Mouse (Mus musculus) forebrain, embryonic 11.5 days (tissue): ENCODE data around the gene Adamts12. TPM values are rescaled to one million over a fixed set of nuclear protein-coding genes. Genes with fewer than 3 reads are reported as not detected.
A peak's percentile ranks its signal among the peaks of the same experiment; 100 is the strongest.

Experiments used
- ATAC-seq: fragments of 200-750 bp; cut with Nextera tagmentation; replicated peaks from 2 replicates; pipeline ENCODE4 v1.8.0; 2017; ENCODE audit warnings: moderate TSS enrichment; ENCODE audit not compliant: low FRiP score
- DNase-seq: peaks from one replicate; pipeline ENCODE4 v3.0.0-alpha.2; 2017; ENCODE audit warnings: low spot score
- H3K27ac ChIP-seq: fragments of 300-500 bp; sonication (generic); 2 replicates; pipeline ENCODE4 v1.5.1; 2014; ENCODE audit warnings: low read depth, low read length
- H3K27me3 ChIP-seq: fragments of 300-500 bp; sonication (generic); 2 replicates; pipeline ENCODE4 v1.6.1; 2014; ENCODE audit warnings: mild to moderate bottlenecking, low read length, mixed read lengths; ENCODE audit not compliant: control insufficient read depth, insufficient read depth
- H3K36me3 ChIP-seq: fragments of 300-500 bp; sonication (generic); 2 replicates; pipeline ENCODE4 v1.6.1; 2014; ENCODE audit warnings: mild to moderate bottlenecking, low read length, moderate library complexity, mixed read lengths; ENCODE audit not compliant: control insufficient read depth, insufficient read depth
- H3K4me1 ChIP-seq: fragments of 300-500 bp; sonication (generic); replicated peaks from 2 replicates; pipeline ENCODE4 v1.6.1; 2014; ENCODE audit warnings: low read length, mixed read lengths; ENCODE audit not compliant: control insufficient read depth, insufficient read depth
- H3K4me2 ChIP-seq: fragments of 300-500 bp; sonication (generic); 2 replicates; pipeline ENCODE4 v1.6.1; 2014; ENCODE audit warnings: low read depth, mild to moderate bottlenecking, low read length, moderate library complexity, mixed read lengths; ENCODE audit not compliant: severe bottlenecking
- H3K4me3 ChIP-seq: fragments of 300-500 bp; sonication (generic); 2 replicates; pipeline ENCODE4 v1.5.1; 2014; ENCODE audit warnings: low read depth, low read length
- H3K9ac ChIP-seq: fragments of 300-500 bp; sonication (generic); 2 replicates; pipeline ENCODE4 v1.6.1; 2014; ENCODE audit warnings: low read length
- H3K9me3 ChIP-seq: fragments of 300-500 bp; sonication (generic); 2 replicates; pipeline ENCODE4 v1.6.1; 2016; ENCODE audit warnings: low read length, mixed read lengths; ENCODE audit not compliant: control insufficient read depth
- WGBS: fragments of 180-500 bp; shearing (Covaris S2); extraction: QIAGEN DNeasy Blood & Tissue Kit; methylation state at CpG from one replicate; pipeline ENCODE4 v1.1.7; 2014; 5-methylcytosine and 5-hydroxymethylcytosine counted together
- polyA plus RNA-seq: library from polyadenylated mRNA; unstranded; fragments of >200 nt; fragmentation: Nextera tagmentation; extraction: Ambion mirVana; gene quantifications from 2 replicates; pipeline ENCODE4 v1.2.1, GENCODE M21; 2014

The Adamts12 gene
- polyA plus RNA-seq, 1 experiment from 2014 or later: 2.1 TPM

GRCm38 (mm10) chr15:11116853-11117252, 52.3 kb downstream of the Adamts12 start:
- ATAC-seq (no peak), DNase-seq (no peak)
- no peaks in the 10 kb centered on the region for H3K27me3 ChIP-seq
- no peaks in the 10 kb centered on the region; the same call in 1 of the 2 replicates for H3K4me1 ChIP-seq
- no peak overlapping the region for H3K4me2 ChIP-seq
- no peak overlapping the region for H3K27ac ChIP-seq
- no peak overlapping the region for H3K9ac ChIP-seq
- H3K9me3 ChIP-seq: no peaks in the 10 kb centered on the region
- WGBS: 89% methylated on average over 3 of the region's 3 CpGs
- no peak overlapping the region for H3K4me3 ChIP-seq
- no peaks in the 10 kb centered on the region for H3K36me3 ChIP-seq

- ATAC-seq (no peak), DNase-seq (no peak)
- H3K36me3 ChIP-seq: no peaks in the 10 kb centered on the region
- H3K4me2 ChIP-seq: no peak overlapping the region
- H3K4me3 ChIP-seq: no peak overlapping the region
- H3K27ac ChIP-seq: no peak overlapping the region
- H3K9me3 ChIP-seq: no peaks in the 10 kb centered on the region
- no peak overlapping the region for H3K9ac ChIP-seq
- no peaks in the 10 kb centered on the region; the same call in 1 of the 2 replicates for H3K4me1 ChIP-seq
- no peaks in the 10 kb centered on the region for H3K27me3 ChIP-seq
Observed at GRCm38 (mm10) chr15:11118371-11118770, 53.8 kb downstream of the Adamts12 start.

GRCm38 (mm10) chr15:11121721-11122120, 57.1 kb downstream of the Adamts12 start:
- Histone ChIP-seq H3K9ac (no peak overlapping the region), H3K4me1 (no peaks in the 10 kb centered on the region), H3K4me2 (no peak overlapping the region), H3K4me3 (no peak overlapping the region), H3K27me3 (no peaks in the 10 kb centered on the region), H3K9me3 (no peaks in the 10 kb centered on the region), H3K27ac (no peak overlapping the region), H3K36me3 (no peaks in the 10 kb centered on the region)
- 28% methylated on average over 1 of the region's 1 CpGs for WGBS
- DNase-seq (no peak), ATAC-seq (0 out of 2 replicates have a peak, but pooled peaks have one; percentile 49)

GRCm38 (mm10) chr15:11125361-11125760, 60.8 kb downstream of the Adamts12 start:
- Histone ChIP-seq H3K4me1 (no peaks in the 10 kb centered on the region), H3K9ac (no peak overlapping the region), H3K9me3 (no peaks in the 10 kb centered on the region), H3K4me2 (no peak overlapping the region), H3K4me3 (no peak overlapping the region), H3K27ac (no peak overlapping the region), H3K36me3 (no peaks in the 10 kb centered on the region), H3K27me3 (no peaks in the 10 kb centered on the region)
- ATAC-seq (no peak), DNase-seq (no peak)

DNA sequence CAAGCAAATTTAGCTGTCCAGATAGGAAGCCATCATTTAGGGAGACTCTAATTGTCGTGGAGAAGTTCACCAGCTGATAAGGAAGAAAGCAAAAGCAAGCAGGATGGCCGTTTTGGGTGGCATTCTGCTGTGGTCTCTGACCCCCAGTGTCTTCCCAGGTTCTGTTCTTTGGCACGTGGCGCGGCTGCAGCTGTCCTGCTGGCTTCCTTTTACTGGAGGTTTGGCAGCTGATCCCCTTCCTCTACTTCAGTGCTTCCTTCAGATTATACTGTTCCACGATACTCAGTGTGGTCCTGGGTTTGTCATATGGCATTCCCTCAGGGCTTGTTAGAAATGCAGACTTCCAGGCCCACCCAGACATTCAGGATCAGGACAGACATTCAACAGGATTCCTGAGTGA, 63.9 kb downstream of the Adamts12 start:
- Histone ChIP-seq H3K36me3 (no peaks in the 10 kb centered on the region), H3K9me3 (no peaks in the 10 kb centered on the region), H3K27me3 (no peaks in the 10 kb centered on the region), H3K4me2 (no peak overlapping the region), H3K27ac (no peak overlapping the region), H3K9ac (no peak overlapping the region), H3K4me1 (no peaks in the 10 kb centered on the region), H3K4me3 (no peak overlapping the region)
- DNase-seq (no peak), ATAC-seq (no peak)
- 78% methylated on average over 6 of the region's 6 CpGs for WGBS

- Histone ChIP-seq H3K27ac (no peak overlapping the region), H3K4me3 (no peak overlapping the region), H3K9ac (no peak overlapping the region), H3K36me3 (no peaks in the 10 kb centered on the region), H3K27me3 (no peaks in the 10 kb centered on the region), H3K4me2 (no peak overlapping the region), H3K9me3 (no peaks in the 10 kb centered on the region), H3K4me1 (no peaks in the 10 kb centered on the region)
- 86% methylated on average over 5 of the region's 5 CpGs for WGBS
- no peak for ATAC-seq
- DNase-seq: no peak
Observed at GRCm38 (mm10) chr15:11132586-11133558, 68.3 kb downstream of the Adamts12 start.

- no peaks in the 10 kb centered on the region for H3K4me1 ChIP-seq
- H3K27me3 ChIP-seq: no peaks in the 10 kb centered on the region
- WGBS: 57% methylated on average over 3 of the region's 3 CpGs
- no peak overlapping the region for H3K9ac ChIP-seq
- no peaks in the 10 kb centered on the region for H3K9me3 ChIP-seq
- H3K36me3 ChIP-seq: no peaks in the 10 kb centered on the region
- ATAC-seq (no peak), DNase-seq (no peak)
- no peak overlapping the region for H3K27ac ChIP-seq
- no peak overlapping the region for H3K4me2 ChIP-seq
- H3K4me3 ChIP-seq: no peak overlapping the region
Observed at GRCm38 (mm10) chr15:11145581-11145980, 81.0 kb downstream of the Adamts12 start.

- Histone ChIP-seq H3K4me3 (no peak overlapping the region), H3K9me3 (no peaks in the 10 kb centered on the region), H3K4me1 (no peaks in the 10 kb centered on the region), H3K27ac (no peak overlapping the region), H3K27me3 (no peaks in the 10 kb centered on the region), H3K4me2 (no peak overlapping the region), H3K9ac (no peak overlapping the region), H3K36me3 (no peaks in the 10 kb centered on the region)
- no peak for DNase-seq
- 86% methylated on average over 6 of the region's 6 CpGs for WGBS
- no peak for ATAC-seq
Observed at GRCm38 (mm10) chr15:11159386-11159785, 94.8 kb downstream of the Adamts12 start.

DNA sequence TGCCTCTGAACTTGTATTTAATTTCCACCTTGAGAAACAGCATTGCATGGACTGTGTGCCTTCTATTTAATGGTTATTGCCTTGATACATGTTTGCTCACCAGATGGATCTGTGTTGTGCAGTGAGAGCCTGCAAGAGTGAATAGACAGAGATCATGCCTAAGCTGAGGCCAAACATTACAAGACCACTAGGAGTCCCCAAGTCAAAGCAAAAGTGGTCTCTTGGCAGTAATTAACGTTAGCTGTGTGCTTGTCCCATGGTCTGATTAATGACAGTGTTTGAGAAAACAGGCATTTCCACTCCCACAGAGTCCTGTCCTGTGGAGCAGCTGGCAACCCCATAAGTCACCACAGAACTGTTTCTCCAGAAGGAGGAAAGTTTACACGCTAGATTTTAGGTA, 96.2 kb downstream of the Adamts12 start:
- H3K4me2 ChIP-seq: no peak overlapping the region
- DNase-seq (no peak), ATAC-seq (no peak)
- no peaks in the 10 kb centered on the region for H3K9me3 ChIP-seq
- 67% methylated on average over 2 of the region's 2 CpGs for WGBS
- no peaks in the 10 kb centered on the region for H3K36me3 ChIP-seq
- no peak overlapping the region for H3K9ac ChIP-seq
- H3K4me1 ChIP-seq: no peaks in the 10 kb centered on the region
- H3K27me3 ChIP-seq: no peaks in the 10 kb centered on the region
- H3K4me3 ChIP-seq: no peak overlapping the region
- H3K27ac ChIP-seq: no peak overlapping the region
